Mouse (Mus musculus): ENCODE data around the gene Slit2. TPM values are rescaled to one million over a fixed set of nuclear protein-coding genes. Genes with fewer than 3 reads are reported as not detected.

Gene Slit2
- polyA plus RNA-seq, 1 experiment from 2014 or later, result 48.7 TPM

DNA sequence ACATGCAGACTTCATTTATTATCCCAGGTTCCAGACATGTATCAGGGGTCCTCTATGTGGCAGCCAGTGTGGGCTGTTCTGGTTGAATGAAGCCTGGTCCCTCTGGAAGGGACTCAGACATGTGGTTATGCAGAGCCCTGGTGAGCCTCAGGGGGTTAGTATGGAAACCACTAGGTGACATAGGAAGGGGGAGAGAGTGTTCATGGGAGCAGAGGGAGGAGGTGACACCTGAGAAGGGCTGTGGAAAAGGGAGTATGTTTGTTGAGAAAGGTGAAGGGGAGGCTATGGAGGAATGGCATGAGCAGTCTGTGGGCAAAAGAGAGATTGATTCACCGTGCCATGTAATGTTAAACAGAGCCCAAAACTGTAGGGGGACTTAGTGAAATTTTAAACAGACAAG, 51.9 kb downstream of the Slit2 start:
- Histone ChIP-seq H3K27me3 (ENCODE audit: control insufficient read depth, insufficient read depth, low read length) (no peaks in the 10 kb centered on the region), H3K4me2 (replicated peaks; ENCODE audit: low read depth, low read length) (no peak overlapping the region), H3K36me3 (ENCODE audit: control insufficient read depth, insufficient read depth, low read length) (no peaks in the 10 kb centered on the region), H3K4me3 (ENCODE audit: low read depth, low read length) (no peak overlapping the region), H3K27ac (ENCODE audit: low read length) (no peak overlapping the region), H3K4me1 (ENCODE audit: control insufficient read depth, insufficient read depth, low read length) (no peaks in the 10 kb centered on the region), H3K9me3 (ENCODE audit: control insufficient read depth, low read depth, low read length) (no peaks in the 10 kb centered on the region), H3K9ac (replicated peaks; ENCODE audit: low read depth, low read length) (no peak overlapping the region)
- 27% methylated on average over 1 of the region's 1 CpGs for WGBS
- no peak for ATAC-seq (ENCODE audit: insufficient number of reproducible peaks, insufficient read depth, low FRiP score, low read depth)

DNA sequence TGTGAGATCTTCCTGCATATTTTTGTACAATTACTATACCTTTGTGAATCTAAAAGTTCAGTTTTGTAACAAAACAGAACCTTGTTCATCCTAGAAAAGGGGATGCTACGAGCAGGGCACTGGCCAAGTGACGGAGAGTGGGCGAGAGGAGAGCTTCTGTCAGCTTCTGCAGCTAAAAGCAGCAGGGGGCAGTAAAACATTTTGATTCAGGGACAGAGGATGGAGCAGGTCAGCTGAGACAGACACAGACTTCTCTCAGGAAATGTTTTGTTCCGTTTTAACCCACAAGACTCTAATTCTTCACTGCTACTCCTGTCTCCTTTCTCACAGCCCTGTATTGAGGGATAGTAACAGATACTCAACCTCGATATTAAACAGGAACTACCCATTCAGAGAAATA, 55.1 kb downstream of the Slit2 start:
- H3K9ac ChIP-seq (replicated peaks; ENCODE audit: low read depth, low read length), result no peak overlapping the region
- no peaks in the 10 kb centered on the region for H3K36me3 ChIP-seq (ENCODE audit: control insufficient read depth, insufficient read depth, low read length)
- H3K4me2 ChIP-seq (replicated peaks; ENCODE audit: low read depth, low read length), result no peak overlapping the region
- H3K27ac ChIP-seq (ENCODE audit: low read length), result no peak overlapping the region
- H3K27me3 ChIP-seq (ENCODE audit: control insufficient read depth, insufficient read depth, low read length), result no peaks in the 10 kb centered on the region
- 44% methylated on average over 5 of the region's 5 CpGs for WGBS
- no peak overlapping the region for H3K4me3 ChIP-seq (ENCODE audit: low read depth, low read length)
- no peaks in the 10 kb centered on the region for H3K9me3 ChIP-seq (ENCODE audit: control insufficient read depth, low read depth, low read length)
- ATAC-seq (ENCODE audit: insufficient number of reproducible peaks, insufficient read depth, low FRiP score, low read depth), result no peak
- no peaks in the 10 kb centered on the region for H3K4me1 ChIP-seq (ENCODE audit: control insufficient read depth, insufficient read depth, low read length)

DNA sequence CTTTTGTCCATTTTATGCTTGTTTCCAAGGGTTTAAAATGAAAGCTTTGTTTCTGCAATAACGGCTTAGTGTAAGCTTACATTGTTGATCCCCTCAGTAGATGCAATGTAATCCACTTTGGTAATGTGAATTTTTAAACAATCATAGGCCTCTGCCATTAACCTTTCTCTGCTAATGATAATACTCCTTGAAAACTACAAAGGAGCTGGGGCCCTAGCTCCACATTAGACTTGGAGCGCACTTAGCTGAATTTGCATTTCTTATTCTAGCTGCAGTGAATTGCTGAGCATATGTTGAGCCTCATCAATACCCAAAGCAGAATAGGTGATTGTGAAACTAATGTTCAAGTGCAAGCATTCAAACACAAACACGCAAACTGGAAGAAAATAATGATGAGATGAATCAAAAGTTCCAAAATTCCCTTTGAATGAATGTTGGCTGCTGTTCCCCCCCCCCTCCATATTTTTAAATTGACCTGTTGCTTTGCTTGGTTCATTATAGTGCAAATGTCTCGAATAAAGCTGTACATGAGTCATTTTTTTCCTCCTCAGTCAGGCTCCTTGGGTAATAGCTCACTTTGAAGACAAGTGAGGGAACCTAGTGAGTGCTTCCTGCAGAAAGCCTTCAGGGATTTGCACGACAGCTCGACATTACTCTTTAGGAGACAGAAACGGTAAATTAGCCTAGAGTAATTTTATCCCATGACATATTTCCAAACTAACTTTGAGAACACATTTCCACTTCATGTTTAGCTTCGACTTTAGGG, 66.2 kb downstream of the Slit2 start:
- no peak for ATAC-seq (ENCODE audit: insufficient number of reproducible peaks, insufficient read depth, low FRiP score, low read depth)
- H3K4me2 ChIP-seq (replicated peaks; ENCODE audit: low read depth, low read length), result no peak overlapping the region
- no peaks in the 10 kb centered on the region for H3K9me3 ChIP-seq (ENCODE audit: control insufficient read depth, low read depth, low read length)
- H3K9ac ChIP-seq (replicated peaks; ENCODE audit: low read depth, low read length), result no peak overlapping the region
- no peak overlapping the region for H3K27ac ChIP-seq (ENCODE audit: low read length)
- H3K36me3 ChIP-seq (ENCODE audit: control insufficient read depth, insufficient read depth, low read length), result no peaks in the 10 kb centered on the region
- no peaks in the 10 kb centered on the region for H3K27me3 ChIP-seq (ENCODE audit: control insufficient read depth, insufficient read depth, low read length)
- H3K4me3 ChIP-seq (ENCODE audit: low read depth, low read length), result no peak overlapping the region
- 43% methylated on average over 8 of the region's 8 CpGs for WGBS
- no peaks in the 10 kb centered on the region for H3K4me1 ChIP-seq (ENCODE audit: control insufficient read depth, insufficient read depth, low read length)

DNA sequence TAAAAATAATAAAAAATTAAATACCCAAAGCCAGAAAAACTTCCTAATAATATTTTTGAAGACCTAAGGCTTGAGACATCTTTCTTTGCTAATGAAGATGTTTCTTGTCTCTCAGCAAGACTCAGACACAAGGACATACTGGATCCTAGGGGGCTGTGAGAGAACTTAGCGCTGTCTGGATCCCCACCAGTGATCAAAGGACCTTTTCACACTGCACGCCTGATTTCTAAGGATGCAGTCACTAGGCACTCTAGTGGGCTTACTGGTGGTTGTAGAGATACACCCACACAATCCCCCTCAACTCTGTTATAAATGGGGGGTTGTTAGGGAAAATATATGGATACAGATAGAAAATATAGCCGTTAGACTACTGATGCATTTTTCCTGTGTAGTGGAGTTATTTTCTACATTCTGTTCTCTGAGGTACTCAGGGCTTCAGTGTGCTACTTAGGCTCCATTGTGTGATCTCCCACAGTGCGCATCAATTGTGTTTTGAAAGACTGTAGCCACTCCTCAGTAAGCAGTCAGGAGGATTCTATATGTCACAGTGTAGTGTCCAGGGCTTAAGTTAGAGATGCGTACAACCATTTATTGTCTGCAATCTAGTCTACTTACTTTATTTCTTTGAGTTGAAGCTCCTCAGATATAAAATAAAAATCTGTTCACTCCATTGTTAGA, 67.8 kb downstream of the Slit2 start:
- 88% methylated on average over 5 of the region's 5 CpGs for WGBS

DNA sequence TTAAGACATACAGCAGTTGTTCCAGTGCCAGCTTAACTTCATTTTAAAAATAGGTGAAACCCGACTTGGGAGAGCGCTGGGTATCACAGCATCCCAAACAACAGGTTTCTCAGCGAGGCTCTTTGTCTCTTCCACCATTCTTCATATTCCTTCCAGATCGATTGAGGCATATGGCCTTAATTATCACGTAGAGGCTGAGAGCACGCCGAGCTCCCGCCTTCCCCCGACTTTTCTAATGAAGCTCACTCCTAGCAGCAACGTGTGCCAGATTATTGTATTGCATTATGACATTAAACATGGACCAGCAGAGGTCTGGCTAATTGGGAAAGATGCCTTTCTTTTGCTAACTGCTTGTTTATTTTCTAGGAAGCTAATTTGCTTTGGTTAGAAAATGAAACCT, 75.7 kb downstream of the Slit2 start:
- H3K27ac ChIP-seq (ENCODE audit: low read length), result no peak overlapping the region
- WGBS, result 78% methylated on average over 10 of the region's 10 CpGs
- no peak overlapping the region for H3K4me3 ChIP-seq (ENCODE audit: low read depth, low read length)
- no peaks in the 10 kb centered on the region for H3K27me3 ChIP-seq (ENCODE audit: control insufficient read depth, insufficient read depth, low read length)
- no peaks in the 10 kb centered on the region for H3K4me1 ChIP-seq (ENCODE audit: control insufficient read depth, insufficient read depth, low read length)
- ATAC-seq (ENCODE audit: insufficient number of reproducible peaks, insufficient read depth, low FRiP score, low read depth), result no peak
- H3K9me3 ChIP-seq (ENCODE audit: control insufficient read depth, low read depth, low read length), result no peaks in the 10 kb centered on the region
- no peak overlapping the region for H3K9ac ChIP-seq (replicated peaks; ENCODE audit: low read depth, low read length)
- H3K4me2 ChIP-seq (replicated peaks; ENCODE audit: low read depth, low read length), result no peak overlapping the region
- no peaks in the 10 kb centered on the region for H3K36me3 ChIP-seq (ENCODE audit: control insufficient read depth, insufficient read depth, low read length)

More for the DNA sequence above, 67.8 kb downstream of the Slit2 start:
- Histone ChIP-seq H3K27me3 (ENCODE audit: control insufficient read depth, insufficient read depth, low read length) (no peaks in the 10 kb centered on the region), H3K36me3 (ENCODE audit: control insufficient read depth, insufficient read depth, low read length) (no peaks in the 10 kb centered on the region), H3K4me3 (ENCODE audit: low read depth, low read length) (no peak overlapping the region), H3K9ac (replicated peaks; ENCODE audit: low read depth, low read length) (no peak overlapping the region), H3K4me2 (replicated peaks; ENCODE audit: low read depth, low read length) (no peak overlapping the region), H3K9me3 (ENCODE audit: control insufficient read depth, low read depth, low read length) (no peaks in the 10 kb centered on the region), H3K27ac (ENCODE audit: low read length) (no peak overlapping the region), H3K4me1 (ENCODE audit: control insufficient read depth, insufficient read depth, low read length) (no peaks in the 10 kb centered on the region)
- no peak for ATAC-seq (ENCODE audit: insufficient number of reproducible peaks, insufficient read depth, low FRiP score, low read depth)

DNA sequence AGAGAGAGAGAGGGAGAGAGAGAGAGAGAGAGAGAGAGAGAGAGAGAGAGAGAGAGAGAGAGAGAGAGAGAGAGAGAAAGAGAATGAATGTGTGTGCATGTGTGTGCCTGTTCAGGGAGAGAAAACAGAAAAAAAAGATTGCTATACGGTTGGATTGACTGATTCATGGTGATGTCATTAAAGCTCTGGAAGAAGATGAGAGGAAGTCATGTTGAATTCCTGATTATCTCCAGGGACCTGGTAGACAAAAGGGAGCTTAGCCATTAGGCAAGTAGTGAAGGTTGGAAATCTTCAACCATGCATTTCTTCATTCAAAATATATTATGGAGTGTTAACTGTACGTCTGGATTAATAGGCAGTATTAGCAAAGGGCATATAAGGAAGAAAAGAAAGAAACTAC, 77.8 kb downstream of the Slit2 start:
- Histone ChIP-seq H3K36me3 (ENCODE audit: control insufficient read depth, insufficient read depth, low read length) (no peaks in the 10 kb centered on the region), H3K4me1 (ENCODE audit: control insufficient read depth, insufficient read depth, low read length) (no peaks in the 10 kb centered on the region), H3K9ac (replicated peaks; ENCODE audit: low read depth, low read length) (no peak overlapping the region), H3K27ac (ENCODE audit: low read length) (no peak overlapping the region), H3K4me2 (replicated peaks; ENCODE audit: low read depth, low read length) (no peak overlapping the region), H3K27me3 (ENCODE audit: control insufficient read depth, insufficient read depth, low read length) (no peaks in the 10 kb centered on the region), H3K9me3 (ENCODE audit: control insufficient read depth, low read depth, low read length) (no peaks in the 10 kb centered on the region), H3K4me3 (ENCODE audit: low read depth, low read length) (no peak overlapping the region)
- WGBS, result 49% methylated on average over 2 of the region's 2 CpGs
- no peak for ATAC-seq (ENCODE audit: insufficient number of reproducible peaks, insufficient read depth, low FRiP score, low read depth)

DNA sequence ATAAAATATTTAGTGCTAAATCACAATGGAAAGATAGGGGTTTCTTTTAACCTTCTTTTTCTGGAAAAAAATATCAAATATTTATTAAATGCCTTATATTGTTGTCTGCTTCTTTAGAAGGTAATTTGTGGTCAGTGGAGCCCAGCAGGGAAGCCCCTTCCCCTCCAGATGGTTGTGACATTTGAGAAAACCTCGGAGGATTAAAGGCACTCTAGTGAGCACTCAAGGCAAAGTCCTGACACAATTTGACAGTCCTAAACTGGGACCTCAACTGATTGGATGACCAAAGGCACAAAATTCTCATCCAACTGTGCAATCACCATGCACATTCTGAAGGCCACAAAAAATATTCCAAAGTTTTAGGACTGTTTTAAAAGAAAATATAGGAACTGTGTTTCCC, 95.8 kb downstream of the Slit2 start:
- no peak overlapping the region for H3K9ac ChIP-seq (replicated peaks; ENCODE audit: low read depth, low read length)
- 45% methylated on average over 1 of the region's 1 CpGs for WGBS
- no peak overlapping the region for H3K4me2 ChIP-seq (replicated peaks; ENCODE audit: low read depth, low read length)
- no peaks in the 10 kb centered on the region for H3K9me3 ChIP-seq (ENCODE audit: control insufficient read depth, low read depth, low read length)
- no peak for ATAC-seq (ENCODE audit: insufficient number of reproducible peaks, insufficient read depth, low FRiP score, low read depth)
- H3K27ac ChIP-seq (ENCODE audit: low read length), result no peak overlapping the region
- no peaks in the 10 kb centered on the region for H3K4me1 ChIP-seq (ENCODE audit: control insufficient read depth, insufficient read depth, low read length)
- H3K4me3 ChIP-seq (ENCODE audit: low read depth, low read length), result no peak overlapping the region
- H3K36me3 ChIP-seq (ENCODE audit: control insufficient read depth, insufficient read depth, low read length), result no peaks in the 10 kb centered on the region
- H3K27me3 ChIP-seq (ENCODE audit: control insufficient read depth, insufficient read depth, low read length), result no peaks in the 10 kb centered on the region

DNA sequence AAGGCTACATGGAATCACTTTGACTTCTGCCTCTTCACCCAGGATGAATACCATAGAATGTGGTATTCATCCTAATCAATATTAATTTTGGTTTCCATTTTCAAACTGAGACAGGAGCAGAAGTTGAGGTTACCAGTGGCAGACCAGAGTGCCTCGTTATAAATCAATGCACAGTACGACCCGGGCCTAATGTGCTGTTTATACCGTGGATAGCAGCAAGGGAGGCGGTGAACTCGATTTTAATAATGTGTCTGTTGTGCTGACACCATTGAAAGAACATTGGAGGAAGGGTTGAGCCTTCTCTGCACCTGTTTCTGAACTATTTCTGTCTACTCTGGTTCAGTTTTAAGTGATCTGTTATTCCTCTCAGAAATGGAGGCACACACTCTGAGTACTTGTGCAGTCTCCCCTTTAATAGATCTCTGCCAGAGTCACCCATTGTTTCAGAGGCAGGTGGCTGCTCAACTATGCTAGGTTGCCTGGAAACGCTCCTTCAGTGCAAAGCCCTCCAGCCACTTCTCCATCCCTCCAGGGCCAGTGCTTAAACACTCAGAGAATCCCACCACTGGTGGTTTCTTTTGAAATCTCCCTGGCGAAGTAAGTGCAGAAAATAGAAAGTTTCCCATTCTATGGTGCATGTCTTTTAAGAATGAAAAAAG, 98.4 kb downstream of the Slit2 start:
- 69% methylated on average over 8 of the region's 8 CpGs for WGBS

More for the DNA sequence above, 98.4 kb downstream of the Slit2 start:
- Histone ChIP-seq H3K36me3 (ENCODE audit: control insufficient read depth, insufficient read depth, low read length) (no peaks in the 10 kb centered on the region), H3K4me1 (ENCODE audit: control insufficient read depth, insufficient read depth, low read length) (no peaks in the 10 kb centered on the region), H3K9ac (replicated peaks; ENCODE audit: low read depth, low read length) (no peak overlapping the region), H3K27me3 (ENCODE audit: control insufficient read depth, insufficient read depth, low read length) (no peaks in the 10 kb centered on the region), H3K4me3 (ENCODE audit: low read depth, low read length) (no peak overlapping the region), H3K9me3 (ENCODE audit: control insufficient read depth, low read depth, low read length) (no peaks in the 10 kb centered on the region), H3K4me2 (replicated peaks; ENCODE audit: low read depth, low read length) (no peak overlapping the region), H3K27ac (ENCODE audit: low read length) (no peak overlapping the region)
- ATAC-seq (ENCODE audit: insufficient number of reproducible peaks, insufficient read depth, low FRiP score, low read depth), result no peak
